Mouse (Mus musculus) gonadal fat pad, adult 2 months (tissue): ENCODE results near the gene Tm4sf19. TPM values are rescaled to one million over a fixed set of nuclear protein-coding genes. Genes with fewer than 3 reads are reported as not detected.

Source experiments
- DNase-seq: peaks from one replicate; pipeline ENCODE4 v3.0.0-alpha.2; 2012; ENCODE audit warnings: low read depth
- polyA plus RNA-seq: library from polyadenylated mRNA; depleted of rRNA; stranded (reverse); fragments of >200 nt; gene quantifications from 2 replicates; pipeline ENCODE4 v1.2.3, GENCODE M21; 2012; rRNA removed

Gene Tm4sf19
- 0.27 and 0.60 TPM in 2 replicates for polyA plus RNA-seq

- no peak for DNase-seq
These were observed at the start of gene Tm4sf19 for GRCm38 (mm10) chr16:32400267-32400666. Gene Tm4sf19 (plus strand): TSS chr16:32400506.

GRCm38 (mm10) chr16:32350776-32351175 is 49.5 kb upstream of the Tm4sf19 start:
- DNase-seq, result no peak

- no peak for DNase-seq
These were observed 36.8 kb upstream of the Tm4sf19 start for GRCm38 (mm10) chr16:32363530-32363929.

- DNase-seq, result no peak
These were observed 29.0 kb upstream of the Tm4sf19 start for GRCm38 (mm10) chr16:32371351-32371750.

GRCm38 (mm10) chr16:32379575-32379974 is 20.7 kb upstream of the Tm4sf19 start:
- no peak for DNase-seq

GRCm38 (mm10) chr16:32382901-32383300 is 17.4 kb upstream of the Tm4sf19 start:
- DNase-seq, result no peak

GRCm38 (mm10) chr16:32384885-32385284 is 15.4 kb upstream of the Tm4sf19 start:
- DNase-seq, result no peak

GRCm38 (mm10) chr16:32386826-32387225 is 13.5 kb upstream of the Tm4sf19 start:
- DNase-seq, result no peak

- no peak for DNase-seq
These were observed 11.3 kb upstream of the Tm4sf19 start for GRCm38 (mm10) chr16:32389049-32389448.

GRCm38 (mm10) chr16:32389841-32390240 is 10.5 kb upstream of the Tm4sf19 start:
- no peak for DNase-seq

- no peak for DNase-seq
These were observed 9.4 kb upstream of the Tm4sf19 start for GRCm38 (mm10) chr16:32390882-32391281.

- DNase-seq, result no peak
These were observed 4.4 kb upstream of the Tm4sf19 start for GRCm38 (mm10) chr16:32395679-32396540.

- no peak for DNase-seq
These were observed 3.8 kb upstream of the Tm4sf19 start for GRCm38 (mm10) chr16:32396541-32396835.

GRCm38 (mm10) chr16:32398206-32398605 is 2.1 kb upstream of the Tm4sf19 start:
- no peak for DNase-seq

- DNase-seq, result no peak
These were observed 1.1 kb downstream of the Tm4sf19 start for GRCm38 (mm10) chr16:32401335-32401965.

GRCm38 (mm10) chr16:32402818-32403217 is 2.5 kb downstream of the Tm4sf19 start:
- no peak for DNase-seq

GRCm38 (mm10) chr16:32405716-32406115 is 5.4 kb downstream of the Tm4sf19 start:
- DNase-seq, result no peak

GRCm38 (mm10) chr16:32406671-32407070 is 6.4 kb downstream of the Tm4sf19 start:
- DNase-seq, result no peak

- DNase-seq, result no peak
These were observed 7.4 kb downstream of the Tm4sf19 start for GRCm38 (mm10) chr16:32407730-32408129.

GRCm38 (mm10) chr16:32417457-32417856 is 17.2 kb downstream of the Tm4sf19 start:
- DNase-seq, result no peak

- DNase-seq, result no peak
These were observed 19.5 kb downstream of the Tm4sf19 start, which contains the start of gene Tctex1d2 for GRCm38 (mm10) chr16:32419517-32420483. Gene Tctex1d2 (plus strand): TSS chr16:32419702.

GRCm38 (mm10) chr16:32427506-32427905 is 27.2 kb downstream of the Tm4sf19 start:
- DNase-seq, result no peak
